Mouse (Mus musculus) lung, adult 2 months (tissue): ENCODE measurements around the gene Nudt13.

ENCODE experiments used
- CTCF ChIP-seq: fragments of 200-500 bp; IDR thresholded peaks from 2 replicates; pipeline ENCODE4 v1.5.1; 2011; ENCODE audit warnings: mild to moderate bottlenecking, low read length, control low read depth; ENCODE audit not compliant: insufficient read depth
- POLR2A ChIP-seq: fragments of 200-500 bp; IDR thresholded peaks from 2 replicates; pipeline ENCODE4 v1.6.1; 2011; ENCODE audit warnings: low read depth, mild to moderate bottlenecking, control low read depth, low read length, borderline replicate concordance; ENCODE audit errors: extremely low read depth

DNA sequence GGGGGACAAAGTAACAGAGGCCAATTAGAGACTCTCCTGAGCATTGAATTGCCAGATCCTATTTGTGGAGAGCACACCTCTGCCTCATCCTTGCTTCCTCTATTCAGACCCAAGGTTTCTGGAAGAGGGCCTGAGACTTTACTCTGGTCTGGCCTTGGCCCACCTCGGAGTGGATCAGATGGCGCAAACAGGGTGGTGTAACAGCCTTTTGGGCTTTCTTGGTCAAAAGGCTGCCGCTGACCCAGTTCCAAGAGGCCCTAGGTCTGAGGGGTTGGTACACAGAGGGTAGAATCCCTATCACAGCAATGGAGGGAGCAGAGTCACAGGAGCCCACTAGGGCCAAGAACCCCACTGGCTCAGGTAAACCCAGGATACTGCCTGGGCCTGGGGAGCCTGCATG is 46.5 kb upstream of the Nudt13 start:
- TF ChIP-seq POLR2A (no peak), CTCF (no peak)
